Mouse (Mus musculus) small intestine, adult 2 months (tissue): ENCODE results near the gene Lrp10.

Source experiments
- CTCF ChIP-seq: fragments of 200-500 bp; IDR thresholded peaks from 2 replicates; pipeline ENCODE4 v1.5.1; 2012; ENCODE audit warnings: low read depth, mild to moderate bottlenecking, control low read depth, inconsistent platforms, low read length, moderate library complexity, mixed read lengths; ENCODE audit not compliant: insufficient replicate concordance, insufficient read length; ENCODE audit errors: extremely low read depth
- POLR2A ChIP-seq: fragments of 200-500 bp; IDR thresholded peaks from 2 replicates; pipeline ENCODE4 v1.6.1; 2012; ENCODE audit warnings: low read depth, mild to moderate bottlenecking, control low read depth, inconsistent platforms, low read length, moderate library complexity

DNA sequence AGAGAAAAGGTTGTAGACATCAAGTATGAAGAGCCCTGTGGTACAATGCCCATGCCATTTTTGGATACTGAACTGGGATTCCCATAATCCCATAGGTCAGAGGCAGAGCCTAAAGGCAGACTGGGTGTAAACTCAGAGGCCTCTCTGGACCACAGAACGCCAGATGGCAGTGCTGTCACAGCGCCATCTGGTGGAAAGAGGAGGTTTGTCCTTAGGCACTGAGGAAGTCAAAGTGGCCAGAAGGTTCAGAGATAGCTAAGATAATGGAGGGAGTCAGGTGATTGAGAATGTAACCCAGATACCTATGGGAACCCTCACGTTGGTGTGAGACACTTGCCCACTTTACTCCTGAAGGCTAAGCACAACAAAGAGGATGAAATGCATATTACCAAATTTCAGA, 30.3 kb downstream of the Lrp10 start:
- no peak for TF ChIP-seq POLR2A
- TF ChIP-seq CTCF: peak; percentile 97; the same call in 1 of the 2 replicates
